Mouse (Mus musculus) forebrain, embryonic 11.5 days (tissue): ENCODE results near the gene Chpt1. TPM values are rescaled to one million over a fixed set of nuclear protein-coding genes. Genes with fewer than 3 reads are reported as not detected.

Source experiments
- ATAC-seq: fragments of 200-750 bp; cut with Nextera tagmentation; replicated peaks from 2 replicates; pipeline ENCODE4 v1.8.0; 2017; ENCODE audit warnings: moderate TSS enrichment; ENCODE audit not compliant: low FRiP score
- DNase-seq: peaks from one replicate; pipeline ENCODE4 v3.0.0-alpha.2; 2017; ENCODE audit warnings: low spot score
- H3K27ac ChIP-seq: fragments of 300-500 bp; sonication (generic); 2 replicates; pipeline ENCODE4 v1.5.1; 2014; ENCODE audit warnings: low read depth, low read length
- H3K27me3 ChIP-seq: fragments of 300-500 bp; sonication (generic); 2 replicates; pipeline ENCODE4 v1.6.1; 2014; ENCODE audit warnings: mild to moderate bottlenecking, low read length, mixed read lengths; ENCODE audit not compliant: control insufficient read depth, insufficient read depth
- H3K36me3 ChIP-seq: fragments of 300-500 bp; sonication (generic); 2 replicates; pipeline ENCODE4 v1.6.1; 2014; ENCODE audit warnings: mild to moderate bottlenecking, low read length, moderate library complexity, mixed read lengths; ENCODE audit not compliant: control insufficient read depth, insufficient read depth
- H3K4me1 ChIP-seq: fragments of 300-500 bp; sonication (generic); replicated peaks from 2 replicates; pipeline ENCODE4 v1.6.1; 2014; ENCODE audit warnings: low read length, mixed read lengths; ENCODE audit not compliant: control insufficient read depth, insufficient read depth
- H3K4me2 ChIP-seq: fragments of 300-500 bp; sonication (generic); 2 replicates; pipeline ENCODE4 v1.6.1; 2014; ENCODE audit warnings: low read depth, mild to moderate bottlenecking, low read length, moderate library complexity, mixed read lengths; ENCODE audit not compliant: severe bottlenecking
- H3K4me3 ChIP-seq: fragments of 300-500 bp; sonication (generic); 2 replicates; pipeline ENCODE4 v1.5.1; 2014; ENCODE audit warnings: low read depth, low read length
- H3K9ac ChIP-seq: fragments of 300-500 bp; sonication (generic); 2 replicates; pipeline ENCODE4 v1.6.1; 2014; ENCODE audit warnings: low read length
- H3K9me3 ChIP-seq: fragments of 300-500 bp; sonication (generic); 2 replicates; pipeline ENCODE4 v1.6.1; 2016; ENCODE audit warnings: low read length, mixed read lengths; ENCODE audit not compliant: control insufficient read depth
- WGBS: fragments of 180-500 bp; shearing (Covaris S2); extraction: QIAGEN DNeasy Blood & Tissue Kit; methylation state at CpG from one replicate; pipeline ENCODE4 v1.1.7; 2014; 5-methylcytosine and 5-hydroxymethylcytosine counted together
- polyA plus RNA-seq: library from polyadenylated mRNA; unstranded; fragments of >200 nt; fragmentation: Nextera tagmentation; extraction: Ambion mirVana; gene quantifications from 2 replicates; pipeline ENCODE4 v1.2.1, GENCODE M21; 2014

Gene Chpt1
- polyA plus RNA-seq, 1 experiment from 2014 or later, result 20.5 TPM

- WGBS, result 95% methylated on average over 2 of the region's 2 CpGs
- Histone ChIP-seq H3K4me3 (no peak overlapping the region), H3K27me3 (no peaks in the 10 kb centered on the region), H3K9me3 (no peaks in the 10 kb centered on the region), H3K36me3 (no peaks in the 10 kb centered on the region; the same call in 1 of the 2 replicates), H3K4me1 (no peaks in the 10 kb centered on the region), H3K9ac (no peak overlapping the region), H3K27ac (no peak overlapping the region), H3K4me2 (no peak overlapping the region)
- DNase-seq (peak; percentile 59), ATAC-seq (no peak; the same call in 1 of the 2 replicates)
These were observed 77.6 kb downstream of the Chpt1 start for GRCm38 (mm10) chr10:88426158-88426816.

- H3K4me1 ChIP-seq, result no peaks in the 10 kb centered on the region
- no peak overlapping the region for H3K4me2 ChIP-seq
- WGBS, result 95% methylated on average over 19 of the region's 19 CpGs
- H3K27me3 ChIP-seq, result no peaks in the 10 kb centered on the region
- DNase-seq (no peak), ATAC-seq (no peak)
- H3K36me3 ChIP-seq, result no peaks in the 10 kb centered on the region
- H3K9ac ChIP-seq, result no peak overlapping the region
- no peak overlapping the region for H3K4me3 ChIP-seq
- no peak overlapping the region for H3K27ac ChIP-seq
- no peaks in the 10 kb centered on the region for H3K9me3 ChIP-seq
These were observed 83.0 kb downstream of the Chpt1 start for GRCm38 (mm10) chr10:88420655-88421435.

- H3K36me3 ChIP-seq, result no peaks in the 10 kb centered on the region
- no peaks in the 10 kb centered on the region for H3K4me1 ChIP-seq
- ATAC-seq (no peak), DNase-seq (no peak)
- no peak overlapping the region for H3K4me2 ChIP-seq
- no peaks in the 10 kb centered on the region for H3K27me3 ChIP-seq
- no peak overlapping the region for H3K9ac ChIP-seq
- no peaks in the 10 kb centered on the region for H3K9me3 ChIP-seq
- 81% methylated on average over 11 of the region's 11 CpGs for WGBS
- no peak overlapping the region for H3K27ac ChIP-seq
- no peak overlapping the region for H3K4me3 ChIP-seq
These were observed 83.7 kb downstream of the Chpt1 start for GRCm38 (mm10) chr10:88420141-88420541.

GRCm38 (mm10) chr10:88417686-88418085, 86.2 kb downstream of the Chpt1 start:
- Histone ChIP-seq H3K36me3 (no peaks in the 10 kb centered on the region), H3K27ac (no peak overlapping the region), H3K4me2 (no peak overlapping the region), H3K4me3 (no peak overlapping the region), H3K27me3 (no peaks in the 10 kb centered on the region), H3K9me3 (no peaks in the 10 kb centered on the region), H3K4me1 (no peaks in the 10 kb centered on the region), H3K9ac (no peak overlapping the region)
- no peak for DNase-seq
- WGBS, result 91% methylated on average over 5 of the region's 5 CpGs
- no peak for ATAC-seq

- no peaks in the 10 kb centered on the region for H3K4me1 ChIP-seq
- DNase-seq, result no peak
- WGBS, result 72% methylated on average over 17 of the region's 17 CpGs
These were observed 91.4 kb downstream of the Chpt1 start for GRCm38 (mm10) chr10:88412290-88412995.

GRCm38 (mm10) chr10:88409751-88410150, 94.1 kb downstream of the Chpt1 start:
- H3K27ac ChIP-seq, result no peak overlapping the region
- H3K4me2 ChIP-seq, result no peak overlapping the region
- H3K9ac ChIP-seq, result no peak overlapping the region
- H3K9me3 ChIP-seq, result no peaks in the 10 kb centered on the region
- no peaks in the 10 kb centered on the region for H3K27me3 ChIP-seq
- H3K4me1 ChIP-seq, result no peaks in the 10 kb centered on the region
- no peak for ATAC-seq
- DNase-seq, result no peak
- 66% methylated on average over 2 of the region's 2 CpGs for WGBS
- H3K4me3 ChIP-seq, result no peak overlapping the region
- no peaks in the 10 kb centered on the region for H3K36me3 ChIP-seq

More at GRCm38 (mm10) chr10:88412290-88412995, 91.4 kb downstream of the Chpt1 start:
- Histone ChIP-seq H3K27me3 (no peaks in the 10 kb centered on the region), H3K4me2 (no peak overlapping the region), H3K9me3 (no peaks in the 10 kb centered on the region), H3K4me3 (no peak overlapping the region), H3K36me3 (no peaks in the 10 kb centered on the region), H3K27ac (no peak overlapping the region), H3K9ac (no peak overlapping the region)
- ATAC-seq, result no peak

- Histone ChIP-seq H3K4me3 (no peak overlapping the region), H3K9ac (no peak overlapping the region), H3K9me3 (no peaks in the 10 kb centered on the region), H3K27me3 (no peaks in the 10 kb centered on the region), H3K36me3 (no peaks in the 10 kb centered on the region), H3K27ac (no peak overlapping the region), H3K4me2 (no peak overlapping the region), H3K4me1 (no peaks in the 10 kb centered on the region)
- no peak for DNase-seq
- WGBS, result 91% methylated on average over 12 of the region's 12 CpGs
- no peak for ATAC-seq
These were observed 95.8 kb downstream of the Chpt1 start for GRCm38 (mm10) chr10:88407875-88408631.

GRCm38 (mm10) chr10:88405812-88406211, 98.1 kb downstream of the Chpt1 start:
- no peak overlapping the region for H3K4me2 ChIP-seq
- H3K9ac ChIP-seq, result no peak overlapping the region
- no peak overlapping the region for H3K27ac ChIP-seq
- no peak overlapping the region for H3K4me3 ChIP-seq
- H3K36me3 ChIP-seq, result no peaks in the 10 kb centered on the region
- WGBS, result 93% methylated on average over 7 of the region's 7 CpGs
- no peaks in the 10 kb centered on the region for H3K27me3 ChIP-seq
- H3K9me3 ChIP-seq, result no peaks in the 10 kb centered on the region
- H3K4me1 ChIP-seq, result no peaks in the 10 kb centered on the region
- no peak for DNase-seq
- ATAC-seq, result no peak
